Mouse (Mus musculus) splenic B cell, adult 2 months (primary cell): ENCODE data around the gene Atp7a.

Experiments
- DNase-seq: peaks from one replicate; pipeline ENCODE4 v3.0.0-alpha.2; 2011; ENCODE audit warnings: low read depth, low spot score
- H3K27me3 ChIP-seq: 2 replicates; pipeline ENCODE4 v1.6.1; 2012; ENCODE audit warnings: mild to moderate bottlenecking, low read length, moderate library complexity, mixed read lengths; ENCODE audit not compliant: control insufficient read depth, poor library complexity, insufficient read depth, severe bottlenecking
- H3K36me3 ChIP-seq: 2 replicates; pipeline ENCODE4 v1.6.1; 2012; ENCODE audit warnings: mild to moderate bottlenecking, low read length, moderate library complexity, mixed read lengths; ENCODE audit not compliant: control insufficient read depth, poor library complexity, insufficient read depth, severe bottlenecking

The Atp7a gene

DNA sequence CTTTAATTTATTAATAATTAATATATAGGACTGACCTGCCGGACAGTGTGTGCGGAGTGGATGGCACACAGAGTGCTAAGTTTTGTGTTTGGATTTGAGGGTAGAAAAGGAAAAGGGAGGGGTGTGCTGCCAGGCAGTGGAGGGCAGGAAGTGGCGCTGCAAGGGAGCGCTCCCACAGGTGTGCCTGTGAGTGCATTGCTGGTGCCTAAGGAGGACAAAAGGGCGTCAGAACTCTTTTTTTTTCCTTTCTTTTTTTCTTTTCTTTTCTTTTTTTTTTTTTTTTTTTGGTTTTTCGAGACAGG is 144.7 kb downstream of the Atp7a start:
- Histone ChIP-seq H3K36me3 (no peaks in the 10 kb centered on the region), H3K27me3 (no peaks in the 10 kb centered on the region; the same call in 1 of the 2 replicates)
- no peak for DNase-seq
